Mouse (Mus musculus) olfactory bulb, adult 2 months (tissue): ENCODE data around the gene Dhh.

Experiments
- CTCF ChIP-seq: fragments of 200-500 bp; IDR thresholded peaks from 2 replicates; pipeline ENCODE4 v1.5.1; 2012; ENCODE audit warnings: low read depth, mild to moderate bottlenecking, low read length, moderate library complexity; ENCODE audit not compliant: insufficient read depth
- POLR2A ChIP-seq: fragments of 200-500 bp; IDR thresholded peaks from 2 replicates; pipeline ENCODE4 v1.6.1; 2012; ENCODE audit warnings: mild to moderate bottlenecking, low read depth, low read length, moderate library complexity; ENCODE audit not compliant: insufficient read depth

- no peak for TF ChIP-seq CTCF
- no peak for TF ChIP-seq POLR2A
These were observed 31.8 kb upstream of the Dhh start for GRCm38 (mm10) chr15:98930017-98930734.
